In genomic region chr9:7633936-7634335, GRCm38 (mm10) we compare ENCODE assay signal across 24 mouse cellular contexts. TPM values are rescaled to one million over a fixed set of nuclear protein-coding genes. Genes with fewer than 3 reads are reported as not detected.
"Had no signal": no experiment of that assay in that cellular context is flagged by ENCODE, and none has a peak within 500 bp of the region (broad histone marks: within the 10 kb centered on the region; RNA-seq: fewer than 3 reads in every experiment).

No protein-coding gene starts in this region.

- H3K27ac ChIP-seq: kidney, postnatal 0 days; limb, embryonic 12.5 days; liver, embryonic 13.5 days; lung, embryonic 15.5 days; macrophage; midbrain, embryonic 15.5 days had no signal

- H3K27me3 ChIP-seq: limb, embryonic 12.5 days; liver, embryonic 13.5 days; lung, embryonic 15.5 days; midbrain, embryonic 15.5 days had no signal

- ATAC-seq: liver, postnatal 0 days; midbrain, embryonic 15.5 days had no signal

- DNase-seq: kidney, postnatal 36 days; layer of hippocampus, adult 9-11 months; layer of hippocampus, postnatal 36 days; liver; liver, embryonic 13.5 days; liver, postnatal 0 days; lung, postnatal 14 days; right cerebral cortex, adult 18-20 months; right cerebral cortex, postnatal 4 days; spleen, adult 18-20 months; thymus, adult 18-20 months; thymus, postnatal 14 days had no signal

- H3K4me2 ChIP-seq: limb, embryonic 12.5 days; liver, embryonic 13.5 days; lung, embryonic 15.5 days; midbrain, embryonic 11.5 days; midbrain, embryonic 15.5 days had no signal

- H3K9me3 ChIP-seq: limb, embryonic 12.5 days; liver, embryonic 13.5 days; lung, embryonic 15.5 days; megakaryocyte, embryonic 14.5 days; midbrain, embryonic 15.5 days had no signal

- H3K9ac ChIP-seq: limb, embryonic 12.5 days; liver, embryonic 13.5 days; liver, postnatal 0 days; lung, embryonic 15.5 days; midbrain, embryonic 15.5 days had no signal

- H3K4me1 ChIP-seq: limb, embryonic 12.5 days; liver, embryonic 13.5 days; lung, embryonic 15.5 days; midbrain, embryonic 15.5 days had no signal

- H3K4me3 ChIP-seq: limb, embryonic 12.5 days; liver, embryonic 13.5 days; lung, embryonic 15.5 days; megakaryocyte, embryonic 14.5 days; midbrain, embryonic 15.5 days had no signal

- H3K36me3 ChIP-seq: limb, embryonic 12.5 days; liver, embryonic 13.5 days; lung, embryonic 15.5 days; midbrain, embryonic 15.5 days had no signal

RNA-seq across cellular contexts. Expression of gene Mmp20, which starts 5.9 kb away (rescaled TPM):
- total RNA-seq: layer of hippocampus, adult 18-20 months; layer of hippocampus, postnatal 36 days; left cerebral cortex, postnatal 36 days; monocyte, adult 5-6 weeks had no signal
- polyA plus RNA-seq: limb, embryonic 12.5 days; liver, embryonic 13.5 days; liver, postnatal 0 days; lung, embryonic 15.5 days; macrophage; midbrain, embryonic 11.5 days; midbrain, embryonic 15.5 days; neural tube, embryonic 14.5 days; urinary bladder, adult 2 months had no signal

RNA-seq across cellular contexts. Expression of gene Mmp7, which starts 58.0 kb away (rescaled TPM):
- total RNA-seq: layer of hippocampus, adult 18-20 months; layer of hippocampus, postnatal 36 days; left cerebral cortex, postnatal 36 days; monocyte, adult 5-6 weeks had no signal
- polyA plus RNA-seq: limb, embryonic 12.5 days; liver, embryonic 13.5 days; liver, postnatal 0 days; lung, embryonic 15.5 days; macrophage; midbrain, embryonic 11.5 days; midbrain, embryonic 15.5 days; neural tube, embryonic 14.5 days; urinary bladder, adult 2 months had no signal
